Mouse (Mus musculus): ENCODE measurements at regions not wholly inside any gene's neighbourhood (a gene's known extent, or its start where the extent isn't known, plus 50 kb on each side); places are given as distances from the start of the nearest gene placed in this dataset.

DNA sequence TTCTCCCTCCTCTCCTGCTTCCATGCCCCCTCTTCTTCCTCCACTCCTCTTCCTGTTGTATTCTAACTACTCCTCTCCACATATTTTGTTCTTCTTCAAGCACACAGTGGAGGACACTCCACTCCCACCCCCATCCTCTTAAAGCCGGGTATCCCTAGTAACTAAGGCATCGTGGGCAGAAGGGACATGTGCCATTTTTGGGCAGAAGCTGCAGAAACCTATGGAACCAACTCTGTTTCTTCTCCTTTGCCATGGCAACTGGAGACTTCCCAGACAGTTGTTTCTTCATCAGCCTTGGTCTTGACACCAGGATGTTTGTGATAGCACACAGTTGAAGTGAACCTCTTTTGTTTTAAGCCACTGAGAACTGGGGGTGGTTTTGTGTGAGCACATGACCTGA lies 59.1 kb upstream of the Zfp831 start:
- no peak for TF ChIP-seq CTCF (IDR thresholded peaks at IDR 0.05; ENCODE audit: low read depth, low read length)
- TF ChIP-seq EP300 (IDR thresholded peaks at IDR 0.05; ENCODE audit: insufficient read depth, low read depth, low read length): no peak
